Mouse (Mus musculus) brain, embryonic 14.5 days (tissue): ENCODE measurements around the gene 2310011J03Rik.

Experiments used
- CTCF ChIP-seq: fragments of 200-500 bp; IDR thresholded peaks from 2 replicates; pipeline ENCODE4 v1.5.1; 2012; ENCODE audit warnings: inconsistent platforms, mild to moderate bottlenecking, moderate library complexity, borderline replicate concordance; ENCODE audit not compliant: insufficient read depth, insufficient read length; ENCODE audit errors: extremely low read depth
- POLR2A ChIP-seq: fragments of 200-500 bp; IDR thresholded peaks from 2 replicates; pipeline ENCODE4 v1.6.1; 2012; ENCODE audit warnings: mild to moderate bottlenecking, inconsistent platforms, borderline replicate concordance; ENCODE audit not compliant: poor library complexity, insufficient read depth, insufficient read length, severe bottlenecking; ENCODE audit errors: extremely low read depth

DNA sequence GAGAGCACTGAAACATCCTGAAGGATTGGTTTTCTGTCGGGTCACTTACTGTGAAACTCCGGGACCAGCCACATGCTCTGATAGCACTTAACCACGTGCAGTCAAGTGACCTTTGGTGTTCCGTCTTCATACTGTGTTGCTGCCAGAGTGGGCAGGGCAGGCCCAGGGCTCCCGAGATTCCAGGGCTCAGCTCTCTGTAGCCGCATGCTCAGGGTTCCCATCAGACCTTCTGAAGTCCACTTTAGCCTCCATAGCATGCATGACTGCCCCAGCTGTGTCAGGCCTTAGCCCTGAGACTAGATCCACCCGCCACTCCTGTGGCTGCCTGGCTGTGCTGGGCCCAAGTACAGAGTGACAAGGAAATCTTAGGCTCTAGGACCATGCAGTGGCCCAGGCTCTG lies 39.0 kb downstream of the 2310011J03Rik start:
- TF ChIP-seq CTCF (no peak), POLR2A (no peak)
